ENCODE assay signal across 8 mouse cellular contexts in the genomic region with DNA sequence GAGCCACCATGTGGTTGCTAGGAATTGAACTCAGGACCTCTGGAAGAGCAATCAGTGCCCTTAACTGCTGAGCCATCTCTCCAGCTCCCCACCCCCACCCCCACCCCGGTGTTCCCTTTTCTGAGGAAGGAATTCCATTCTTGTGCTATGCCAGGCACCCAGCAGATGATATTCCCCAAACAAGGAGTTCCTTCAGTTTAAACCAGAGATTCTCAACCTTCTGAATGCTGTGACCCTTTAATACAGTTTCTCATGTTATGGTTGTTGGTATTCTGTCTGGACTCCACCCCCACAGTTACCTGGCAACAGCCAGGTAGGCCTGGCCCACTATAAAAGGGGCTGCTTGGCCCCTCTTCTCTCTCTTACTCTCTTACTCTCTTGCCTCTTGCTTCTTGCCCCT. TPM values are rescaled to one million over a fixed set of nuclear protein-coding genes. Genes with fewer than 3 reads are reported as not detected.
A peak's percentile ranks its signal among the peaks of the same experiment; 100 is the strongest.
DNase-seq lines count a peak whose midpoint lies in the region; TF ChIP-seq lines count a peak whose summit lies in the region.
"Not testable (repeated sequence)": the region's sequence is repeated elsewhere in the genome, so short reads cannot be mapped to it uniquely, and the experiment has no call there.
"Had no signal": no experiment of that assay in that cellular context is flagged by ENCODE, and none has a peak within 500 bp of the region (broad histone marks: within the 10 kb centered on the region; RNA-seq: fewer than 3 reads in every experiment).

No protein-coding gene starts in this region.

- not testable (repeated sequence) for TF ChIP-seq EP300 in ES-Bruce4 (IDR thresholded peaks at IDR 0.05; ENCODE audit: insufficient read depth, low read depth, low read length)

- in situ Hi-C loops in ES-E14 (cut with MboI; ENCODE audit: low sequenced_read_pairs in 2 of 2, unreplicated experiment in 2 of 2), result not testable (repeated sequence)

- not testable (repeated sequence) for TF ChIP-seq CTCF in ES-Bruce4 (IDR thresholded peaks at IDR 0.05; ENCODE audit: low read depth, low read length)

- peak overlapping the region; percentile 99 for H3K27ac ChIP-seq in ES-Bruce4 (ENCODE audit: insufficient read depth, low read length)
- H3K27ac ChIP-seq in ES-E14 (ENCODE audit: insufficient read depth, low read depth, low read length, poor library complexity, severe bottlenecking), result peak overlapping the region; percentile 93

- not testable (repeated sequence) for H3K36me3 ChIP-seq in ES-Bruce4 (ENCODE audit: control insufficient read depth, insufficient read depth, low read length, poor library complexity, severe bottlenecking); ES-E14 (ENCODE audit: control insufficient read depth, insufficient read depth, low read length, poor library complexity, severe bottlenecking)

- not testable (repeated sequence) for H3K4me1 ChIP-seq in ES-Bruce4 (ENCODE audit: control insufficient read depth, insufficient read depth, low read length)
- peaks cover 6 to 11% of the 10 kb centered on the region in 2 experiments for H3K4me1 ChIP-seq in ES-E14 (ENCODE audit: control insufficient read depth in 2 of 2, insufficient read depth in 2 of 2, low read length in 2 of 2, poor library complexity in 1 of 2)

- not testable (repeated sequence) for H3K9me3 ChIP-seq in ES-Bruce4 (replicated peaks; ENCODE audit: control insufficient read depth, insufficient read depth, low read length, poor library complexity, severe bottlenecking); ES-E14 (ENCODE audit: control insufficient read depth, insufficient read depth, low read depth, low read length)

- TF ChIP-seq POLR2A in ES-Bruce4 (IDR thresholded peaks at IDR 0.05; ENCODE audit: insufficient read depth, low read length), result not testable (repeated sequence)

- not testable (repeated sequence) for H3K9ac ChIP-seq in ES-Bruce4 (ENCODE audit: low read depth, poor library complexity, severe bottlenecking); ES-E14 (ENCODE audit: insufficient read depth, low read depth, low read length, poor library complexity, severe bottlenecking)

- not testable (repeated sequence) for H3K27me3 ChIP-seq in ES-Bruce4 (ENCODE audit: control insufficient read depth, insufficient read depth, low read length, poor library complexity, severe bottlenecking)

- not testable (repeated sequence) for H3K4me3 ChIP-seq in ES-Bruce4 (ENCODE audit: low read depth, low read length); ES-E14 (ENCODE audit: insufficient read depth in 1 of 2, low read depth in 1 of 2, low read length in 2 of 2, poor library complexity in 1 of 2, severe bottlenecking in 1 of 2)

- DNase-seq in ES-CJ7 (ENCODE audit: low read depth, low spot score) (peak; percentile 50), R1 (ENCODE audit: low read depth, low spot score) (peak; percentile 84), ZHBTc4 (ENCODE audit: low read depth, low spot score) (peak; percentile 54)
- DNase-seq in ES-E14 (ENCODE audit: low read depth, low spot score), result not testable (repeated sequence)

RNA-seq across cellular contexts. Expression of gene Tmem220, which starts 1.8 kb away (rescaled TPM):
- polyA plus RNA-seq in ES-Bruce4 (2011; ENCODE audit: insufficient read depth, insufficient read length, low read depth, missing spikeins), result 2.0 and 2.1 TPM in 2 replicates
- total RNA-seq in ES-E14 (2012; rRNA removed), result 1.6 and 2.3 TPM in 2 replicates

RNA-seq across cellular contexts. Expression of gene Adprm, which starts 29.2 kb away (rescaled TPM):
- polyA plus RNA-seq in ES-Bruce4 (2011; ENCODE audit: insufficient read depth, insufficient read length, low read depth, missing spikeins), result 24.5 and 30.6 TPM in 2 replicates
- 25.4 and 27.3 TPM in 2 replicates for total RNA-seq in ES-E14 (2012; rRNA removed)

RNA-seq across cellular contexts. Expression of gene Sco1, which starts 29.3 kb away (rescaled TPM):
- 37.7 and 44.2 TPM in 2 replicates for polyA plus RNA-seq in ES-Bruce4 (2011; ENCODE audit: insufficient read depth, insufficient read length, low read depth, missing spikeins)
- total RNA-seq in ES-E14 (2012; rRNA removed), result 33.6 and 35.9 TPM in 2 replicates

RNA-seq across cellular contexts. Expression of gene Myh3, which starts 54.9 kb away (rescaled TPM):
- polyA plus RNA-seq in ES-Bruce4 (2011; ENCODE audit: insufficient read depth, insufficient read length, low read depth, missing spikeins), result 0.36 and 0.47 TPM in 2 replicates
- total RNA-seq in ES-E14 (2012; rRNA removed), result 1.3 and 1.5 TPM in 2 replicates
- total RNA-seq: adrenal gland, postnatal 25 days; G1E had no signal
- polyA plus RNA-seq: adrenal gland, adult 2 months; G1E had no signal
